Mouse (Mus musculus) bone marrow, adult 2 months (tissue): ENCODE measurements around the gene Gpkow. TPM values are rescaled to one million over a fixed set of nuclear protein-coding genes. Genes with fewer than 3 reads are reported as not detected.

Source experiments
- H3K27ac ChIP-seq: fragments of 200-500 bp; 2 replicates; pipeline ENCODE4 v1.5.1; 2012; ENCODE audit warnings: low read depth, mild to moderate bottlenecking, control low read depth, inconsistent platforms, low read length; ENCODE audit not compliant: control insufficient read depth, poor library complexity, insufficient read depth
- H3K4me1 ChIP-seq: fragments of 200-500 bp; 2 replicates; pipeline ENCODE4 v1.6.1; 2011; ENCODE audit warnings: low read length; ENCODE audit not compliant: control insufficient read depth, insufficient read depth
- H3K4me3 ChIP-seq: fragments of 200-500 bp; replicated peaks from 2 replicates; pipeline ENCODE3; 2011; ENCODE audit warnings: mild to moderate bottlenecking, low read depth, low read length, control low read depth; ENCODE audit not compliant: control insufficient read depth
- CTCF ChIP-seq: fragments of 200-500 bp; IDR thresholded peaks from 2 replicates; pipeline ENCODE4 v1.5.1; 2011; ENCODE audit warnings: low read length, control low read depth; ENCODE audit not compliant: control insufficient read depth, insufficient read depth
- POLR2A ChIP-seq: fragments of 200-500 bp; IDR thresholded peaks from 2 replicates; pipeline ENCODE4 v1.6.1; 2011; ENCODE audit warnings: low read depth, mild to moderate bottlenecking, control low read depth, low read length, borderline replicate concordance; ENCODE audit not compliant: control insufficient read depth
- WGBS: fragments of 180-500 bp; shearing (Covaris S2); methylation state at CpG from one replicate; pipeline ENCODE4 v1.1.7; 2018; 5-methylcytosine and 5-hydroxymethylcytosine counted together
- polyA plus RNA-seq: library from polyadenylated mRNA; stranded (reverse); fragments of >200 nt; gene quantifications from 2 replicates; pipeline ENCODE4 v1.2.4, GENCODE M21; 2011; ENCODE audit warnings: low replicate concordance; ENCODE audit not compliant: missing spikeins, insufficient read depth, insufficient read length

Gene Gpkow
- polyA plus RNA-seq, 1 experiment, result 19.1 TPM

- Histone ChIP-seq H3K4me3 (no peak overlapping the region), H3K4me1 (no peaks in the 10 kb centered on the region; the same call in 1 of the 2 replicates), H3K27ac (no peak overlapping the region)
- 86% methylated on average over 11 of the region's 11 CpGs for WGBS
- TF ChIP-seq POLR2A (no peak), CTCF (no peak)
Observed at GRCm38 (mm10) chrX:7664791-7665190, 32.1 kb upstream of the Gpkow start.

- Histone ChIP-seq H3K4me3 (no peak overlapping the region), H3K27ac (no peak overlapping the region), H3K4me1 (no peaks in the 10 kb centered on the region; the same call in 1 of the 2 replicates)
- WGBS, result 78% methylated on average over 21 of the region's 21 CpGs
- no peak for TF ChIP-seq POLR2A
- no peak for TF ChIP-seq CTCF
Observed at GRCm38 (mm10) chrX:7665739-7666502, 31.0 kb upstream of the Gpkow start.

GRCm38 (mm10) chrX:7670390-7670881, 26.5 kb upstream of the Gpkow start:
- H3K27ac ChIP-seq, result peak overlapping the region; percentile 82
- peak overlapping the region; percentile 96 for H3K4me3 ChIP-seq
- peaks cover 3% of the 10 kb centered on the region for H3K4me1 ChIP-seq
- TF ChIP-seq CTCF (no peak), POLR2A (no peak)
- 14% methylated on average over 17 of the region's 19 CpGs for WGBS

GRCm38 (mm10) chrX:7670921-7671623, 25.9 kb upstream of the Gpkow start, which contains the start of gene Plp2:
Gene Plp2, minus strand, starts transcription at chrX:7671390.
- Histone ChIP-seq H3K4me3 (peak within 1 kb of the TSS; percentile 96), H3K4me1 (peaks cover 3% of the 10 kb centered on the region), H3K27ac (peak within 1 kb of the TSS; percentile 82)
- TF ChIP-seq POLR2A (peak; percentile 21; the same call in 1 of the 2 replicates), CTCF (no peak)
- 6% methylated on average over 36 of the region's 36 CpGs for WGBS

- Histone ChIP-seq H3K27ac (peak overlapping the region; percentile 80), H3K4me3 (peak overlapping the region; percentile 39), H3K4me1 (peaks cover 3% of the 10 kb centered on the region)
- WGBS, result 31% methylated on average over 6 of the region's 6 CpGs
- TF ChIP-seq CTCF, result no peak
- TF ChIP-seq POLR2A, result no peak
Observed at GRCm38 (mm10) chrX:7672739-7673138, 24.2 kb upstream of the Gpkow start.

- H3K4me3 ChIP-seq, result peak overlapping the region; percentile 6
- 19% methylated on average over 12 of the region's 12 CpGs for WGBS
- peaks cover 3% of the 10 kb centered on the region for H3K4me1 ChIP-seq
- TF ChIP-seq CTCF (no peak), POLR2A (no peak)
- peak overlapping the region; percentile 87 for H3K27ac ChIP-seq
Observed at GRCm38 (mm10) chrX:7673578-7674281, 23.2 kb upstream of the Gpkow start.

- Histone ChIP-seq H3K4me3 (peak overlapping the region; percentile 68), H3K27ac (peak overlapping the region; percentile 87), H3K4me1 (peaks cover 3% of the 10 kb centered on the region)
- WGBS, result 19% methylated on average over 28 of the region's 28 CpGs
- TF ChIP-seq CTCF (no peak), POLR2A (no peak)
Observed at GRCm38 (mm10) chrX:7674284-7675000, 22.5 kb upstream of the Gpkow start.
